Mouse (Mus musculus) urinary bladder, postnatal 36 days (tissue): Measurements from ENCODE around the gene Glb1.

ENCODE experiments used
- DNase-seq, 2 experiments: peaks; one replicate each; pipeline ENCODE4 v3.0.0; 2022; ENCODE audit warnings: low spot score in 2 of 2, mixed read lengths in 1 of 2

The Glb1 gene

DNA sequence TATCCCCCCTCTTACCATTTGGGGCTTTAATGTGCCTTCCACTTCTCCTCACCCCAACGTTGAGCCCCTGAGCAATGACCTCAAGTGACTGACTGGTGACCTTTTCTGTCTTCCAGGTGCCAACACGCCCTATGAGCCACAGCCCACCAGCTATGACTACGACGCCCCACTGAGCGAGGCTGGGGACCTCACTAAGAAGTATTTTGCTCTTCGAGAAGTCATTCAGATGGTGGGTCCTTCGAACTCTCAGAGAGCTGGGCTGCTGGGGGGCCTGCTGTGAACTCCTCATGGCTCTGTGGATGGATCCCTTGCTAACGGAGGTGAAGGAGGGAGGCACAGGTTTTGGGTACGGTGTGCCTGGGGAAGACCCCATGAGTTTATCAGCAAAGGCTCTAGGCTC lies 42.0 kb downstream of the Glb1 start:
- no peak for DNase-seq

DNA sequence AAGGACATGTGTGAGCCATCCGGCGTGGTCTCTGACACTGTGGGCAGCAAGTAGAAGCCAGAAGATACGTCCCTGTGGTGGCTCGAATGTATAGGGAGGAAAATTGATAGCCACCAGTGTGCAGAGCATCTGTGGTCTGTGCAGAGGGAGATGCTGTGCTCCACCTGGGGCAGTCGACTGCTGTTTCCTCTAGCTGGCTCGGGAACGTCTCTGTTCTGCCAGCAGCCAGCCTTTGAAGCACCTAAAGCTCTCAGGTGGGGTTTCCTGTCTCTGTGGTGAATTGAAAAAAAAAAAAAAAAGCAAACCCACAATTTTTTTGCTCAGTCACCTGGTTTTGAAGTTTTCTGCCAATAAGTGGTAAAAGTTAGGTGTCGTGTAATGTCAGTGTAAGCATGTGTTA lies 42.5 kb downstream of the Glb1 start:
- no peak for DNase-seq

DNA sequence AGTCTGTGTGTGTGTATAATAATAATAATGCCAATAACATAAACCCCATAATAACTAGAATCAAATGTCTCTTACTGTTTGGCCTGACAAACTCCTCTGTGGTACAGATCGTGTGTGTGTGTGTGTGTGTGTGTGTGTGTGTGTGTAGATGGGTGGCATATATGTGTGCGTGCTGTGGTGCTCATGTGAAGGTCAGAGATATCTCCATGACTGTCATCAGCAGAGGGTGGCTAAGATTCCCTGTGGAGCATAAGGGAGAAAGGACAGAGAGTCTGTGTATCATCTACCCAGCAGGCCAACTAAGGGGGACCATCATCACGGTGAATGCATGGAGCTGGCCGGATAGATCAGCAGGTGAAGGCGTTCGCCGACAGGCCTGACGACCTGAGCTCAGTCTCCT lies 46.0 kb downstream of the Glb1 start:
- DNase-seq = no peak

DNA sequence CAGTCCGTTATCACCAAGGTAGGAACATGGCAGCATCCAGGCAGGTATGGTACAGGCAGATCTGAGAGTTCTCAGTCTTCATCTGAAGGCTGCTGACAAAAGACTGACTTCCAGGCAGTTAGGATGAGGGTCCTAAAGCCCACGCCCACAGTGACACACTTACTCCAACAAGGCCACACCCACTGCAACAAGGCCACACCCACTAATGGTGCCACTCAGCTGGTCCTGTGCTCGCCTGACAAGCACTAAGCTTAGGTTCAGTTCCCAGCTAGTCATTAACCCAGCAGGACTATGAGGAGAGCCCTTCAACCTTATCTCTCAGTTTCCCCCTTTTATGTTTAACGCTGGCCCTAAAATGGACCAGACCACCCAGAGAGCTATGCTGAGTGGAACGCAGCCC lies 47.8 kb downstream of the Glb1 start:
- no peak for DNase-seq

DNA sequence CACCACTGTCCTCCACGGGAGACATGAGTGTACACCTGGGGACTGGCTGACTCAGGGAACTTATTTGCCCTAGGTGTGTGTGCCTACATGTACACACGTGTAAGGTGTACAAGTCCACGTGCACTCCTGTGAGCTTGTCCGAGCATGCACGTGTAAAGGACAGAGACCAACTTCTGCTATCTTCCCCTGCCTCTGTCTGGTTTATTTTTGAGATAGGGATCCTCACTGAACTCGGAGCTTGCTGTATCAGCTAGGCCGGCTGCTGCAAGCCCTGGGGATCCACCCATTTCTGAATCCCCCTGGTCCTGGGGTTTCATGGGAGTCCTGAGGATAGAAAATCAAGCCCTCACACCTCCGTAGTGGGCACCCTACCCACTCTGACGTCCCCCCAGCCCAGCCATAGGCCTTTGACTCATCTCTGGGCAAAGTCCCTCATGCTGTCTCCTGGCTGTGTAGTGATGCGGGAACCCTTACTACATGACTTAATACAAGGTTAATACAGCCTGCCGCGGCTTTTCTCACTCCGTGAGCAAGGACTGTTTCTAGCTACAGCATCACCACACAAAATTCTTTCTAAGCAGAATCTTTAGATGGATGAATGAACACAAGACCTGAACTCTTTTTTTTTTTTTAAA lies 48.4 kb downstream of the Glb1 start:
- DNase-seq = no peak

DNA sequence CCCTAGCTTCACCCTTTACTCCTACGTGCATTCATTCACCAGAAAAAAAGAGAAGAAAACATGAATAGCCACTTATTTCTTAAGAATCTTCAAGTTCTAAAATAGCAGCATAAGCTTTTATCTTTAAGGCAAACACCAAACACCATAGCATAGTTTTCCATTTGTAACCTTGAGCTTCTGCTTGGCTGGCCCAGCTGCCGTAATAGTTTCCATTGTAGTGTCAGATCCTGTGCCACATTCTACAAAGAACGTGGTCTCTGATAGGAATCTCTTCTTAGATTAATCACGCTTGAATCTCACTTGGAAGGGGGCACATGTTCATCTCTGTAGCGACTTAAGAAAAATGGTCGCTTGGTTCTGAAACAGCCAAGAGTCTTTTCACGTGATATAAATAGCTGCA lies 50.7 kb downstream of the Glb1 start:
- DNase-seq = no peak

DNA sequence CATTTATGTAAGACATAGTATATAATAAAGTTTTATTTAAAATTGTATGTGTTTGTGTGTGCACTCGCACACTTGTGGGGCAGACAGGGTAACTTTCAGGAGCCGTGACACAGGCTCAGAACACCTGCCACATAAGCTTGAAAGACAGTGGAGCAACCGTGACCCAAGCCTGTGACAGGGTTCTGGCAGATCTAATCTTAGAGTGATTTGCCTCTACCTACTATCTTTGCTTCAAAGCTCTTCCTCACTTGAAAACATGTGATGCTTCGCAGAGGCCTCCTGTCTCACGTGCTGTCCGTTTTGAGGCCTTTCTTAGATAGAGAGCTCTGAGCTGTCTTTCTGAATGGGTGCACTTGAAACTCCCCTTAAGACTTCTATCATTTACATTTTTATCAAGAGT lies 51.5 kb downstream of the Glb1 start:
- no peak for DNase-seq

DNA sequence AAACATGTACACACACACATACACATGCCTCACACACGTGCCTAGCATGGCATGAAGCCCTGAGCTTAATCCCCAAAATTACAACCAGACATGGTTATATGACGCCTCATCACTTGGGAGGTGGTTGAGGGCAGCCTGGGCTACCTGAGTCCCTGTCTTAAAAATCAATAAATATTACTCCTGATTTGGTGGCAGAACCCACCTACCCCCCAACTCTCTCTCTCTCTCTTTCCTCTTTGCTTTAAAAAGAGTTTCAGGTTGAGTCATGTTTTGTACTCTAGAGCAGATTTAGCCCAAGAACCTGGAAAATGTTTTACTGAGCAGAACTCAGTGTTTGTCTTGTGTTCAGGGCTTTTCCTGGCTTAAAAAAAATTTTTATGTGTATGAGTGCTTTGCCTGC lies 54.5 kb downstream of the Glb1 start:
- DNase-seq = no peak

DNA sequence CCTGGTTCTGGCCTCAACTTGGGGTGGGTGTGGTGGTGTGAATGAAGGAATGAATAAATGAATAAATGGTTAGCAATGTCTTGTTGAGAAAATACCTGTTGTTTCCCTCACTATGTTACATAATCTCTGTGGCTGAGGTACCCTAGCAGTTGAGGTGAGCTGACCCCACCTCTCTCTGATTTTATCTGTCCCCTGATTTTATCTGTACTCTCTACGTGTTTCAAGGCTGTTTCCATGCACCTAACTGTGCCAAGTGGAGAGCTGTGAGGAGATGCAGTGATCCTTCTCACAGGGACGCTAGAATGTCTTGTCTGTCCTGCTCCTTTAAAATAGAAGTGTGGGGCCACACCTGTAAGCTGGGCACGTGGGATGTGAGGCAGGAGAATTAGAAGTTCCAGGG lies 57.6 kb downstream of the Glb1 start:
- no peak for DNase-seq

DNA sequence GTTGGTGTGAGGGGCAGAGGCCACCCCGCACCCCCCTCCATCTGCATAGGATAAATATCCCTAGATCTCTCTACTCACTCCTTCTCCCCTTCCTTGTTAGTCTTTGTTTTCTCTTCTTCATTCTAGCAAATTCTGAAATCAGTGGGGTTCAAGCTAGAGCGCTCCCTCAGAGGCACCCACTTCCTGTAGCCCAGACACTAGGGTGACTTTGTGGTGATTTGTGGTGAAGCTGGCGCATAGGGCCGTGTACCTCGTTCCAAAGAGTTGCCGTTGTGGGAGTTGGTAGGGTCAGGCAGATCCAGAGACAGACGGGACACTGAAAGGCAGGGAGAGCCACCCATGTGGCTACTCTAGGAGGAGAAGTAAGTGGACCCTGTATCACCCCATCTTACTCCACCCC lies 61.7 kb downstream of the Glb1 start:
- DNase-seq = no peak

DNA sequence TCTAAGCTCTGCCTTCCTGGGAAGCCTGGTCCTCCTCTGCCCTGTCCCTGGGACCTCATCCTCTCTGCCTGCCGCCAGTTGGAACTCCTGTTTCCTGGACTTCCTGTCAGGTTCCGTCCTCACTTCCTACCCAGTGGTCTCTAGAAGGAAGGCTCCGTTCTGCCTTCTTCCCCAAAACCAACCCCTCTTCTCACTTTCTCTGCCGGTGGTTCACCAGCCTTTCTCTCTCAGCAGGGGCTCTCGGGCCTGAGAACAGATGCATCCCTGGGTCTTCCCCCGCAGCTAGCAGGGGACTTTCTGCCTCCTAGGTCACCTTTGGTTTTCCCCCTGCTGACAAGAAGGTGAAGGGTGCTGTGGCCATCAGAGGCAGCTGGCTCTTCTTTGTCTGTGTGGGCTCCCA lies 64.6 kb downstream of the Glb1 start:
- no peak for DNase-seq

DNA sequence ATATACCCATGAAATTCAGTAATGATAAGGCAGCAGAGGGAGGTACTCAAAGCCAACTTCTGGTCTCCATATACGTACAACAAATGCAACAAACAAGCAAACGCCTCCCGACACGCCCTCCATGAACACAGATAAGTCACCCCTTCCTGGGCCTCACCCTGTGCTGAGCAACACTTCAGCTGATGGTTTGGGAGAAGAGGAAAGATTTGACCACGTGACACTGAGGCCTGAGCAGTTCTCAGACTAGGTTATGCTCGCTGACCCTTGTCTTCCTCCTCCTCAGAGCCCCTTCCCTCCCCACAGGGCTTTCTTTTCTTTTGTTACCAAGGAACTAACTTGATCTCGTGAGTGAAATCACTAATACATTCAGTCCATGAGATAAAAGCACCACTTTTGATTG lies 66.0 kb downstream of the Glb1 start:
- DNase-seq = no peak

DNA sequence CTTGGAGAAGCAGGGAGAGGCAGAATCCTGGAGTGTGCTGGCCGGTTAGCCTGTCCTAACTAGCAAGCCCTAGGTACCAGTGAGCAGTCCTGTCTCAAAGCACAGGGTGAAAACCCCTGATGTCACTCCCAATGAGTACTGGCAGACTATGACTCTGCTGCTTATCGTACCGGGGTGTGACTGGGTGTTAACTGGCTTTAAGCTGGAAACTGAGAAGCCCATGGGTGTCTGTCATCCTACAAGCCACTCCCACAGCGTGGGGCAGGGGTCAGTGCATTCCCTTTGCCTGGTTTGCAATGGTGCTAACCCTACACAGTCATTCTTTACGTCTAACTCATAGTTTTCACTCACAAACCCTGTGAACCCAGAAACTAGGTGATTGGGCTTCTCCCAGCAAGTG lies 67.3 kb downstream of the Glb1 start:
- DNase-seq = no peak

DNA sequence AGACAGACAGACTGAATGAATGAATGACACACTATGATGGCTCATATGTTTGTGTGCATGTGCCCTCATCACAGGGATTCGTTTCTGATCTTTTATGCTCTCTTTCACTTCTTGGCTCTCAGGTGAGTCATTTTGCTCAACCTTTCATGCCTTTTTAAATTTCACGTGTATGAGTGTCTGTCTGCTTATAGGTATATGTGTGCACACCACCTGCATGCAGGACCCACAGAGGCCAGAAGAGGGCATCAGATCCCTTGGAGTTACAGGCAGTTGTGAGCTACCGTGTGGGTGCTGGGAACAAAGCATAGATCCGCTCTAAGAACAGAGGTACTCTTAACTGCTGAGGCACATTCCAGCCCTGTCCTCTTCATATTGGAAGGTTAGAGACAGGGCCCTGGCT lies 67.8 kb downstream of the Glb1 start:
- no peak for DNase-seq

DNA sequence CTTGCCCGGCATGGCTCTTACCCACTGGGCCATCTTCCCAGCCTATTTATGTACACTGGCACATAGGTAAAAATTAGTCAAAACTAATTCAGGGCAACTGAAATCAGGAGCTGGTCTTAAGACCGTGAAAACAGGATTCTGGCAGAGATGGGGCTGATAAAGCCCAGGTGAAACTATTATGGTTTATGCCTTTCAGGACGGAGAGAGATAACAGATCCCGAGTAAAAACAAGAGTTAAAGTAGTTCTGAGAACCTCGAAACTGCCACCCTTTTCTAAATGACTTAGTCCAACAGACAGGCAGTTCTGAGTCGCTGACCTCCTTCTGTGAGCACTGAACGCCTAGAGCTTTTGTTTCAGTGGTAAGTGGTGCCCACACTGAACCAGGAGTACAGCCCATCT lies 71.0 kb downstream of the Glb1 start:
- no peak for DNase-seq

DNA sequence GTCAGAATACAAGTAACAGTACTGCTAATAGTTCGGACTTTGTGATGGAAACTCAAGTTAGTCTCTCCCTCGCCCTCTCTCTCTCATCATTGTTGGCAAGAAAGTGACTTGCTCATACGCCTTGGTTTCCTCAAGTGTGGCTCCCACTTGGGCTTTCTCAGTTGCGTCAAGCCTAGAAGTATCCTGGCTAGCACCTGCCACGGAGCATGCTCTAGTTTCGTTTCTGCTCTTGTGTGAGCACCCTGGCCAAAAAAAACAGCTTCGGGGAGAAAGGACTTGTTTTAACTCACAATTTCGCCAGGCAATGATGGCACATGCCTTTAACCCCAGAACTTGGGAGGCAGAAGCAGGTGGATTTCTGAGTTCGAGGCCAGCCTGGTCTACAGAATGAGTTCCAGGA lies 76.1 kb downstream of the Glb1 start:
- no peak for DNase-seq

DNA sequence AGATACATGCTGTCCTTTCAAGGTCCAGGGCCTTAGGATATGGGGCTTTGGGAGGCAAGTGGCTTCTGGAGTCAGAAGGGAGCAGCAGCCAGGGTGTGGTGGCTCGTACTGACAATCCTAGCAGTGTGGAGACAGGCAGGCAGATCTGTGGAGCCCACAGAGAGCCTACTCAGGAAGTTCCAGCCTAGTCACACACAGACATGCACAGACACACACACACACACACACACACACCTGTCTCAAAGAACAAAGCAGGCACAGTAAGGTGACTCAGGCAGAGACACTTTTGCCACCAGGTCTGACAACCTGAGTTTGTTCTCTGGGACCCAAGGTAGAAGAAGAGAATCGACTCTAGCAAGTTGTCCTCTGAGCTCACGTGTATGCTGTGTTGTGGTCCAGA lies 80.1 kb downstream of the Glb1 start:
- DNase-seq = no peak

DNA sequence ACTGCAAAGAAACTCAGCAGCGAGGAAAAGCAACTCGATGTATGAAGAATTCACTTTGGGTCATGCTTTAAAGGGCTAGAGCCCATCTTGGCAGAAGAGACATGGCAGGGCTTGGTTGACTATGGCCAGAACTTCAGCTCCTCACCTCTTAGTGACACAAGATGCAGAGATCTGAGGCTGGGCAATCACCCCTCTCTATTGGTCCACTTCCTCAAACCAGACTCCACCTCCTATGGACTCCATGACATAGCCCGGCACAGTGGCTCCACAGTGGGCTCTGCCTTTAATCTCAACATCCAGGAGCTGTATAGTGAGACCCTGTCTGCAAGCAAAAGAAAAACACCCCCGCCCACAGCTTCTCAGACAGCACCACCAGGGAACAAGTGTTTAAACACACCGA lies 83.9 kb downstream of the Glb1 start:
- no peak for DNase-seq

DNA sequence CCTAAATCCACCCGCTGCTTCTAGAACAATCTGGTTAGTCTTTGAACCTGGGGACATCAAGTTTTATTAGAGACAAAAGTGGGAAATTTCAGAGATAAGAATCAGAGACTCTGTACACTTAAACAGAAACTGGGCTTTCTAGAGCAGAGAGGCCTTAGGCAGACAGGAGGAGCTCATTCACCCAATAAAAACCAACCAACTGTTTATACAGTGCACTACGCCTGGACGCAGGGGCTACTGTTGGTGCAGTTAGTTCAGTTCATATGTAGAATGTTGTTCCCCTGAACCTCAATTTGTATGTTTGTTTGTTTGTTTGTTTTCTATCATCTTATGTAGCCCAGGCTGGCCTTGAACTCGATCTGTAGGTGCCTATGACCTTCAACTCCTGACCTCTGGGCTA lies 85.9 kb downstream of the Glb1 start:
- no peak for DNase-seq

DNA sequence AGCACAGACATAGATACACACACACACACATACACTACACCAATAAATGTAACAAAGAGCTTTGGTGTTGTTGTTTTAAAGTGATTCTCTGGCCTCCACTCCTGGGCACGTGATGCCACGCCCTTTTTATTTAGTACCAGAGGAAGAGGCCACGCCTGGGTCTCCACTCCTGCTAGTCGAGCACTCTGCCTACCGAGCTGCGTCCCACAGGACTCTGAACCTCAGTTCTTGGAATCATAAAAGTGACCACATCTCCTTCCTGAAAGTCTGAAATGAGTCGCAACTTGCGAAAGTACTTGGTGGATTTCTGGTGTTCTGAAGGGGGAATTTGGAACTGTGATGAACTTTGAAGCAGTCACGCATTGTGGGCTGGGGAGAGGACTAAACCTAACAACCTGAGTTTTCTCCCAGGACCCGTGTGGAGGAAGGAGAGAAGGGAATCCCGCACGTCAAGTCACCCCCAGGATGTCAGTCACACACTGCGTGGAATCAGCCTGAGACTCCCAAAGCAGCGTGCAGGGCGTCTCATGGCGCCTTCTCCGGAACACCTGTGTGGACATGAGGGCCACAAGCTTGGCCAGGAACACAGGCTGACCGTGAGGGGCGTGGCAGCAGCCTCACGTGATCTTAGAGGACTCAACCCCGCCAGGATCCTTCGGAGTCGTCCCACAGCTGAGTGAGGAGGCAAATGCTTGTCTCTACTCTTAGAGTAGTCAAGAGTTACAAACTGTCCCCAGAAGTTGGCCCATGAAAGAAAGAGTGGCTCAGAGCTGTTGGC lies 86.8 kb downstream of the Glb1 start:
- DNase-seq = no peak

DNA sequence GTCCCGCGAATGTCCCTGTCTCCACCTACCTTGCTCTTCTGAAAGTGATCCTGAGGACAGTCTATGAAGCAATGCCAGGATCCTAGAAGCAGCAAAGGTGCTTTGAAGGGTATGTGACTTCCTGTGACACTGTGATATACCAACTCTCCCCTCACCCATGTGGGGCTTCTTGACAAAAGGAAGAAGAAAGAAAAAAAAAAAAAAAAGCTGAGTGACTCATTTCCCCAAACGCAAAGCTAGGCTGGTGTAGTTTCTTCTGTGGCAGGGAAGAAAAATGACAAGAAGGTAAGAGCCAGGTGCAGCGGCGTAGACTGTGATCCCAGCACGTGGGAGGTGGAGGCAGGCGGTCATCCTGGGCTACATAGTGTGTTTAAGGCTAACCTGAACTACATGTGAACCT lies 95.6 kb downstream of the Glb1 start:
- no peak for DNase-seq

DNA sequence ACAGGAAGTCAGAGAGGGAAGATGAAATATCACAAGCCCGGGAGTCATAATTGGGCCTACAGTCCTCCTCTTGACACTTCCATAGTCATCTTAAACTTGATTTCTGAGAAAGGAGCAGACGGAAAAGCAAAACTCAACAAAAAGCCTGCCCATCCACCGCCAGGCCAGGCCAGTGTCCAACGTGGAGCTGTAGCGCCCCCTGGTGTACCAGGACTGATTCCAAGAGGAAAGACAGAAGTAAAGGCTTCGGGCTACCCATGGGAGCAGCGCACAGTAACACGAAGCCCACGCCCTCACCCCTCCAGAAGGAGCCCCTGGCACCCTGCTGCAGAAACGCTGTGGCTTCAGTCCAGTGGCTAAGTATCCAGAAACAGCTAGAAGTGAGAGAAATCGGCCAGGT lies 97.3 kb downstream of the Glb1 start:
- DNase-seq = peak; percentile 84 to 87

DNA sequence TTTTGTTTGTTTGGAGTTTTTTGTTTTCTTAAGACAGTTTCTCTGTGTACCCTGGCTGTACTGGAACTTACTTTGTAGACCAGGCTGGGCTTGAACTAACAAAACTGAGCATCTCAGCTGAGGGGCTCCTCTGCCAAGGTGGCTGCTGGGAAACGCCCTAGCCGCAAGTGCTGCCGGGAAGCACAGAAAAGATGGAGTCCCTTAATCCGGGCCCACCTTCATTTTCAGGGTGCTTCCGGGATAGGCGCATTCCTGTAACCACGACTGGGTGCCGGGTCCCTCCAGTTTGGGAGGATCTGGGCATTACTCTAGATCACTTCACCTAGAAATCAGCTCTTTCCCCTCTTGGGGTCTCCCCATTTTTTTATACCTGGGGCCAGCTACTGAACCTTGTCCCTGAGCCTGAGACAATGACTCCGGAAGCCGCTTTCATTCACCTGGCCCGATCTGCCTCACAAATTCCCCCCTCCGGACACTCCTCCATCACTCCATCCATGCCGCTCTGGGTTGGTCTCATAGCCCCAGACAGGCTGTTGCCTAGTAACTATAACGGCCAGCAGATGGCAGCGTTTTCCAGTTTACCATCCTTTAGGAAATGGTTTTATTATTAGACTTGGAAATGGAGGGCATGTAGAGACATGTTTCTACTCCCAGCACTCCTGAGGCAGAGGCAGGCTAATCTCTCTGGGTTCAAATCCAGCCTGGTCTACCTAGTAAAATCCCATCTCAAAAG lies 99.1 kb downstream of the Glb1 start:
- DNase-seq = peak; percentile 19 to 50
